Mouse (Mus musculus): Measurements from ENCODE around the gene Dimt1.
A peak's percentile ranks its signal among the peaks of the same experiment; 100 is the strongest.
"Not testable (repeated sequence)": the region's sequence is repeated elsewhere in the genome, so short reads cannot be mapped to it uniquely, and the experiment has no call there.

Dimt1 gene

DNA sequence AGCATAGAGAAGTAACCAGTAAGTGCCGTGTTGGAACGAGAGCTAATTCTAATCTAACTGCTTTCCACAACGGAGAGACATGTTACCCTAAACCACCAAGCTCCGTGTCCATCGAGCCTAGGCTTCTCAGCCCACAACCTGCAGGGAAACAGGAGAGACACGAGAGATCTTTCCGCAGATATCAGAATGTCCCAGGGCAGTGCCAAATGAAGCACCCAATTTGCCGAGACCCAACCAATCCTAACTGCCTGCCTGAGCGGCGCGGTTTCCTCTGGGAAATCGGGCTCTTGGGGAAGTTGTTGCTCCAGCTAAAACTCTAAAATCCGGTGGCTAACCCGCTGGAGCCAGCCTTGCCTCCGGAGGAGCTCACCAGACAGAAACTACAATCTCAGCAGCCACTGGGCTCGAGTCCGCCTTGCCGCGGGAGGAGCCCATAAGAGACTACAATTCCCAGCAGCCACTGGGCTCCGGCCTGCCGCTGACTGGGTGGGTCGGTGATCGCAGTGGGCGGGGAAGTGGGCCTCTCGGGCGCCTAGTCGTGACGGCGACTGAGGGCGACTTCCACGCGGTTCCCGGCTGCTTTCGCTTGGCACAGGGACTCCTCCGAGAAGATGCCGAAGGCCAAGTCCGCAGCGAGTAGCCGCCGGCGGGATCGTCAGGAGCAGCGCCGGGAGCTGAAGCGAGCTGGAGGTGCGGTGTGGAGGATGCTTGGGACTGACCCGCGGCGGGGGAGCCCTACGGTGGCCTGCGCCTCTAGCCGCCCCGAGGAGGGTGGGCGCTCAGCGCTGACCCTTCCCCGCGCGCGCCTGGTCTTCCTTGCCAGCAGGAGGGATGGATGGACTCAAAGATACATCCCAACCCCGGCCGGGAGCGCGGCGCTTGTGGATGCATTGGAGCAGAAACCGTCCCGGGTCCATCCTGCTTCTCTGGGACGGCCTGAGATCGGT lies at the start of gene Dimt1:
Dimt1 (plus strand) TSS at position 534 of the 947 bp plus-strand sequence.
- DNase-seq (ENCODE audit: low read depth) = peak; percentile 95

- no peak for DNase-seq (ENCODE audit: low read depth)
Measured at GRCm38 (mm10) chr13:106904637-106905036, 42.3 kb upstream of the Dimt1 start.

- not testable (repeated sequence) for DNase-seq (ENCODE audit: low read depth)
Measured at GRCm38 (mm10) chr13:106905154-106905553, 41.8 kb upstream of the Dimt1 start.

GRCm38 (mm10) chr13:106907273-106907672 lies 39.7 kb upstream of the Dimt1 start:
- no peak for DNase-seq (ENCODE audit: low read depth)

GRCm38 (mm10) chr13:106910096-106910495 lies 36.8 kb upstream of the Dimt1 start:
- no peak for DNase-seq (ENCODE audit: low read depth)

DNA sequence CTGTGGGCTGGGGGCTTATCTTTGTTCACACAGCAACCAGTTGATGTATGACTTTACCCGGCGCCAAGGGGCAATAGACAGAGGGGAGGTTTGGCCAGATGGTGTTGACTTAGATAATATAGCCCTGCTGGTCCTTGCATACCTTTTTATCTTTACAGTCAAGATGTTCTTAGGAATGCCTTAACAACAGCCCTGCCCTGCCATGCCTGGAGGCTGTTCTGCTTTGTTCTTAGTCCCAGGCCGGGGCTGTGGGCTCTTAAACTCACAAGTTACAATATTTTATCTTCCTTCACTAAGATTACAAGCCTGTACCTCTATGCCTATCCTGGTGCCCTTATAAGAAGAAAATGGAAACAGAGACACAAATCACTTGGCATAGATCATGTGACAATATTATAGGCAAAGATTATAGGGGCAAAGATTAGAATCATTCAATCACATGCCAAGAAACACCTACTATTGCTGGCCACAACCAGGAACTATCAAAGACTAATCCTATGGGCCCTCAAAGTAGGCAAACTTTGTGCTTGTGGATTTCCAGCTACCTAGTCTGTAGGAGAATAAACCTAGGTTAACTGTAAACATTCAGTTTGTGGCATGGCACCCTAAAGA lies 33.7 kb upstream of the Dimt1 start:
- no peak for DNase-seq (ENCODE audit: low read depth)

DNA sequence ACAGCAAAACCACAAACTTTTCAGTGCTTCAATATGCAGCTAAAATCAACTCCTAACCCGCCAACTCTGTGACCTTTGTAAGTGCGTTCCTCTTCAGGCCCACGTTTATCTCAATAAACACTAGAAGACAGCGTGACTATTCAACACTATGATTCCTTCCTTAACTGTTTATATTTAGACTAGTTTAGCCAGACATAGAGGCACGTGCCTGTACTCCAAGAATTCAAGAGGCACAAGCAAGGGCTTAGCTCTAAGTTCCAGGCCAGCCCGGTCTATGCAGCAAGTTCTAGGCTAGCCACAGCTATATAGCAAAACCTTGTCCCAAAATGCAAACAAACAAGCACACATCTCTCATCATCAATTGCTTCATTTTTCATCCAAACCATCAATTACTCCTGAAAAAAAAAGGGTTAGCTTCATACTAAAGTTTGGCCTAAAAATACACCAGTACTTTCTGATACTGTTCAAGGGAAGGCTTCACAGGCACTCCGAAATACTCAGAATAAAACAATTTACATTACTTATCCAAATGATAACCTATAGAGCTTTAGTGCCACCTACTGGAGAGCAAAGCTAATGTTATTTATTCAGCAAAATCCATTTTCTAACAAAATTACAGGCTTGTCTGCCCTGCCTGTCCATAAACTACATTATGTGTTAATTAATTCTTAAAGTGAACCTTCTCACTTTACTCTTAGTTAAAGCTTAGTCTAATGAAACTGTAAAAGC lies 28.4 kb upstream of the Dimt1 start:
- peak; percentile 63 for DNase-seq (ENCODE audit: low read depth)

- DNase-seq (ENCODE audit: low read depth) = not testable (repeated sequence)
Measured at GRCm38 (mm10) chr13:106925921-106926320, 21.0 kb upstream of the Dimt1 start.

- no peak for DNase-seq (ENCODE audit: low read depth)
Measured at GRCm38 (mm10) chr13:106928296-106928695, 18.6 kb upstream of the Dimt1 start.

- no peak for DNase-seq (ENCODE audit: low read depth)
Measured at GRCm38 (mm10) chr13:106929201-106929600, 17.7 kb upstream of the Dimt1 start.

DNA sequence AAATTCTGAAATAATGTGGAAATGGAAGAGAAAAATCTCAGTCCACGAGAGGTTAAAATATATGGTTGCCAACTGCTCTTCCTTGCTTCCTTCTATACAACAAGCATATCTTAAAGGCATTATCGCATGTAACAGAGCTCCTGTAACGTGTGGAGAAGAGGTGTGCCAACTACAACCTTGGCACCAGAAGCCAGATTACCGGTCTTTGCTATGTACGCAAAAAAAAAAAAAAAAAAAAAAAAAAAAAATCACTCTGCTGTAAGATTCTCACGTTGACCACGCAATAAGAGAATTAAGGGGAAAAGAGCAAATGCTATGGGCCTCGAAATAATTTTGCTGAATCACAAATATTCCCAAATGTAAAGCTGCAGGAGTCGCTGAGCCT lies 11.1 kb upstream of the Dimt1 start:
- DNase-seq (ENCODE audit: low read depth) = no peak

DNA sequence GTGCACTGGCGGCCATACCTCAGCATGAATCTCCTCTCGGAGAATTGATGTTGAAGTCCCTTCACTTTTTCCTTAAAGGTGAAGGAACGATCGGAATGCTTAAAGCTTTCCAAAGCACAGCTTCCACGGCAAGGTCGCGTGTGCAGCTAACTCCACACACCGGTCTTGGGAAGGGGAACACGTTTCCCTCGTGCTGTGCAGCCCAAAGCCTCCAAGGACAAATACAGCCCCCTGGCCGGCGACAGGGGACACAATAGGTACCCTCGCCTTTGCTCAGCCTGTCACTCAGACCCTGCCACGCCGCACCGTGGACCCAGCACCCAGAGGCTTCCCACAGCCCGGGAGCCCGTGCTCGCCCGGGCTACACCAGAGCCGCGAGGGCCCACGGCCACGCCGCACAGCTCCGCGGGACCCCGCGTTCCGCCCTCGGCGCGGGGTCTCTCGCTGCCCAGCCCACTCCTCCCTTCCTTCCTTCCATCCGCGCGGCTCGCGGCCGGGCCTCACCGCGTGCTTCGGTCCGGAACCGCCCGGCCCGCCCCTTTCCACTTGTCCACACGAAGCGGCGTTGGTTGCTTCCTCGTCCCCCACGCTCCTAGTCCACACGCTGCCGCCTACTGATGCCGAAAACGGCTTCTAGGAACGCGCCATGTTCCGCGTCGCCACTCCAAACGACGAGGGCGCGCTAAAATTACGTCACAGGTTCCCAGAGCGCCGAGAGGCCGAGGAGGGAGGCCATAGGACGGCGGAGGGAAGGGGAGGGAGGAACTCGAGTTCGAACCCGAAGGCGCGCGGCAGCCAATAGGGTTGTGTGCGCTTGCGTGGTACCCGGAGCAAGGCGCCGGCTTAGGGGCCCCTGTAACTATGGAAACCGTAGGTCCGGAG lies 10.4 kb upstream of the Dimt1 start, which contains the start of gene Ipo11:
Ipo11 (minus strand) TSS at position 703 of the 882 bp plus-strand sequence.
- peak; percentile 96 for DNase-seq (ENCODE audit: low read depth)

DNA sequence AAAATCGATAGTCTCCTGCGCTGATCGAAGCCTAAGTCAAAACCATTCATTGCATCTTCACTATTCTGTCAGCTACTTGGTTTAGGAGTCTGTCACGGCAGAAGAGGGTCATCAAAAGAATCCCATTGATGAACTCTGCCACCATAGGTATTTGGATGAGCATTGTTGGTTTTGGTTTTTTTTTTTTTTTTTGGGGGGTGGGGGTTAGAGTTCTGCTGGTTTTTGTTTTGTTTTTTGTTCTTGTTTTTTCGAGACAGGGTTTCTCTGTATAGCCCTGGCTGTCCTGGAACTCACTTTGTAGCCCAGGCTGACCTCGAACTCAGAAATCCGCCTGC lies 9.8 kb upstream of the Dimt1 start:
- no peak for DNase-seq (ENCODE audit: low read depth)

DNA sequence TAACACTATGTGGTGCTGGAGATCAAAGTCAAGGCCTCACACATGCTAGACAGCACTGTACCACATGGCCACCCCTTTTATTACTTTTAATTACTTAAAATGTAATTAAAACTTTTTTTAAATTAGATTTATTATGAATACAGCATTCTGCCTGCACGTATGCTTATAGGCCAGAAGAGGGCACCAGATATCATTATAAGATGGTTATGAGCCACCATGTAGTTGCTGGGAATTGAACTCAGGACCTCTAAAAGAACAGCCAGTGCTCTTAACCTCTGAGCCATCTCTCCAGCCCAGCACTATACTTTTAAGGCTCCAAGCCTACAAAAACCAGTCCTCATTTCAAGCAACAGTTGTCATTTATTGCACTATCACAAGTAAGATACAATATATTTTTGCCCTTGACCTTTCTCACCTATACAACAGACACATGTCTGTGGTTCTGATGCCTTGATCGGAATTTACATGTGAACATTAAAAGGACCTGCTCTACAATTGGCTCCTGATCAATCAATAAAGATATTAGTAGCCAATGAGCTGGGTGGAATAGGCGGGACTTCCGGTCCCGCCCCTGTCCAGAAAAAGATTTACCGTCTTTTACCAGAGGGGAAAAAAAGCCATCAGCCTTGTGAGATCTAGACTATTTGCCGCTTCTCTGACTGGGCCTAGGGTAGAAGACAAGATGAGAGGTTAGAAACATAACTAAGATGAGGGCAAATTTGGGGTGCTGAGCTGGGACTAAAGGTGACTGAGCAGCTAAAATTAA lies 5.5 kb upstream of the Dimt1 start:
- DNase-seq (ENCODE audit: low read depth) = no peak

GRCm38 (mm10) chr13:106942721-106943120 lies 4.2 kb upstream of the Dimt1 start:
- peak; percentile 34 for DNase-seq (ENCODE audit: low read depth)

DNA sequence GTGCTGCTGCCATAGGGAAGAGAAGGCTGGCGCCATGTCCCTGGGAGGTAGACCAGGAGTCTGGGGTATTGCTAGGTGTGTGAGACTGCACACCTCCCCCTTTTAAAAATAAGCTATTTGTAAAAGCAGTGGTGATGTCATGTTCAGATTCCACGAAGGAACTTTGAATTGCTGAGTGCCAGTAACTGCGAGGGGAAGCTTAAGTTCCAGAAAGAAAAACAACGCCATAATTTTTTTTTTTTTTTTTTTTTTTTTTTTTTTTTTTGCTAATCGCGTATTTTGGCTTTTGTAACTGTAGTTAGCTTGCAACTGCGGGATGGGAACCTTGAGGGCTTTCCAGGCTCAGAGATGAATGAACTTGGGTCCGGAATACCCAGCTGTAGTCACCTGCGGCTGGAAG lies 1.4 kb upstream of the Dimt1 start:
- no peak for DNase-seq (ENCODE audit: low read depth)

DNA sequence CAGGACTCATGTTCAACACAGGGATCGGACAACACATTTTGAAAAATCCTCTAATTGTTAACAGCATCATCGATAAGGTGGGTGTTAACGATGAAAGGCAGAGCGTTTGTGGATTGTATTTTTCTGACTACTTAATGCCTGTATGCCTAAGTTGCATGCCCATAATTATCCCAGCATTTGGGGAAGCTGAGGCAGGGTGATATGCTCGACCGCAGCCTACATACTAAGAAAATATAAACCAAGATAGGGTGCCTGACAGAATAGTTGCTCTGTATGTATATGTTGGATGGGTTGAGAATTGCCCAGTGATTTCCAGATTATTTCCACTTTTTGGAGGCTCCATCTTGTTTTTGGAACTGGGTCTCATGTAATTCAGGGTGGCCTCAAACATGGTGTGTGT lies 656 bp downstream of the Dimt1 start:
- DNase-seq (ENCODE audit: low read depth) = no peak

DNA sequence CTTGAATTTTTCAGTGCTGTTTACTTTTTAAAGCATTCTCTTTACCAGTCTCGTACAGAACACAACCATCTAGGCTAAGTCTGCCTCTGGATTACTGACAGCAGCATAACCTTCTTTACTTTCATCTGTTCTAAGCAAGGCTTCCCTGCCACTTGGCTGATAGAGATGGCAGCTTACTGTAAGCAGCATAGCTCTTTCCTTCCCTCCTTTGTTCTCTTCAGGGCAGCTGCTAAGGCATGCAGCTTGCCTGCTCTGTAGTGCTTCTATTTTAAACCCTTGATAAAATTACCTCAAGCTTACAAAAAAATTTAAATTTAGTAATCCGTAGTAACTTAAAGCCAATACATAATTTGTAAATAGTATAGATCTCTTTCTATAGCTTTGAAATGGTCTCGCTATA lies 8.0 kb downstream of the Dimt1 start:
- no peak for DNase-seq (ENCODE audit: low read depth)

GRCm38 (mm10) chr13:106957554-106957953 lies 10.6 kb downstream of the Dimt1 start:
- DNase-seq (ENCODE audit: low read depth) = no peak

GRCm38 (mm10) chr13:106958286-106958685 lies 11.4 kb downstream of the Dimt1 start:
- DNase-seq (ENCODE audit: low read depth) = no peak

DNA sequence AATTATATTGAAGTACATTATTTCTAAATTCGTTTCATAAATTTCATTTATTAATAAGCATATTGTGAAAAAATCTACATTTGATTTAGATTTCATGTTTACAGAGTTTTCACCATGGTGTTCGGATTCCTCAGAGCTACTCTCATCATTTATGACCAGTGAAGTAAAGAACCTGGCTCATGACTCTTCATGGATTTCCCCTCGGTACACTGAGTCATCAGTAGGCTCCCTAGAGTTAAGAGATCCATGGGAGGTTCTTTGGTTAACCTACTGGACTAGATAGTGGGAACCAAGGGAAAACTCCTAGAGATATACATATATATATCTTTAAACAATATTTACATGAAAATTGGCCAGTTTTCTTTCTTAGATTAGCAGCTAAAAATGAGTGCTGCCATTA lies 13.6 kb downstream of the Dimt1 start:
- DNase-seq (ENCODE audit: low read depth) = peak; percentile 32
